Mouse (Mus musculus): ENCODE measurements at regions not wholly inside any gene's neighbourhood (a gene's known extent, or its start where the extent isn't known, plus 50 kb on each side); places are given as distances from the start of the nearest gene placed in this dataset.

DNA sequence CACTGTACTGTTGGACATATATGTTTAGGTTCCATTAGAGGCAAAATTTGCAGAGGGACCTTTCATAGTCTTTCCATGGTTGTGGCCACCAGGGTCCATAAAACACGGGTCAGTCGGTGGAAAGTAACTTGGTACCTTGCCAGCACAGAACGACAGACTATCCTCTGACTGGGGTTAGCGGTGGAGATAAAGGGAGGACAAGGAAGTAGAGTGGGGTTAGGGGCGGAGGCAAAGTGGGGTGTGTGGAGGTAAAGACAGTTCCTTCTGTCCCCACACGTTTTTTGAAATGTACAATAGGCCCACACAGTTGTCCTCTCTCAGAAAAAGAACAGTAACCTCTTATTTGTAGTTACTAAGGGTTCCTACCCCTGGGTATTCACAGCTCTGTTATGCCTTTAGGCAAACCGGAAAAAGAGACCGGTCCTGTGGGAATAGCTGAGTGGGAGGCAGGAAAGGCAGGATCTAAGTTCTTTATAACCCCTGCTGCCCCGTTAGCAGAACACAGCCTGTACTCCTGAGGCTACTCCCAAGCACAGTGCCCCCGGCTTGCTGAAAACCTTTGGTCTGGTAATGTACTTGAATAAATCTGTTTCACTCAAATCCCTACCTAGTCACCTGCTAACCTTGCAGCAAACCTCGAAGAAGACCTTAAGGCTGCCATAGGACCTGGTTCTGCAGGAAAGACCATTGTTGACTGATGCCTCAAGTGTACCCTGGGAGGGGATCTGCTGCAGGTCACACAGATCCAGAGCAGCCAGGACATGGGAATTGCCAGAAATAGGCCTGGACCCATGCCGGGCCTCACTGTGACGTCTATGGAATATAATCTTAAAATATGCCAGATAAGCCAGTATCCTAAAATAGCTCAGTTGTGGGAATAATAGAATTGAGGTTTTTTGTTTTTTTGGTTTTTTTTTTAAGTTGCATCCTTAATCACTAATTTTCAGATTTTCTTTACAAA lies 51.6 kb upstream of the Gm29133 start:
- no peak overlapping the region for H3K4me3 ChIP-seq (ENCODE audit: control insufficient read depth in 1 of 2, insufficient read depth in 1 of 2, low read depth in 1 of 2, low read length in 2 of 2)
- 37% methylated on average over 13 of the region's 13 CpGs for WGBS
- H3K36me3 ChIP-seq (ENCODE audit: control insufficient read depth, insufficient read depth, low read length) = no peaks in the 10 kb centered on the region
- peak overlapping the region; percentile 2 to 67 for H3K27ac ChIP-seq (replicated peaks in 1 of 2; ENCODE audit: control insufficient read depth in 1 of 2, insufficient read depth in 1 of 2, low read depth in 2 of 2, low read length in 2 of 2)
- no peak overlapping the region for H3K9ac ChIP-seq (ENCODE audit: low read length)
- H3K27me3 ChIP-seq (ENCODE audit: control insufficient read depth, insufficient read depth, low read length) = no peaks in the 10 kb centered on the region
- peaks cover 5 to 10% of the 10 kb centered on the region in 2 experiments; a peak in 3 of 4 replicates for H3K4me1 ChIP-seq (ENCODE audit: control insufficient read depth in 2 of 2, insufficient read depth in 2 of 2, low read length in 2 of 2)
- H3K4me2 ChIP-seq (ENCODE audit: low read length) = peak overlapping the region; percentile 11; the same call in 1 of the 2 replicates
- ATAC-seq (ENCODE audit: insufficient number of reproducible peaks, insufficient read depth, low FRiP score, low read depth) = peak; percentile 75
- H3K9me3 ChIP-seq (ENCODE audit: control insufficient read depth, low read length) = no peaks in the 10 kb centered on the region
